Mouse (Mus musculus) hindbrain, embryonic 10.5 days (tissue): ENCODE results near the gene Fbxl18. TPM values are rescaled to one million over a fixed set of nuclear protein-coding genes. Genes with fewer than 3 reads are reported as not detected.
A peak's percentile ranks its signal among the peaks of the same experiment; 100 is the strongest.

Source experiments
- DNase-seq: peaks from one replicate; pipeline ENCODE4 v3.0.0-alpha.2; 2017; ENCODE audit warnings: low spot score
- H3K27ac ChIP-seq: fragments of 300-500 bp; sonication (generic); 2 replicates; pipeline ENCODE4 v1.5.1; 2016; ENCODE audit warnings: mild to moderate bottlenecking, moderate library complexity
- H3K27me3 ChIP-seq: fragments of 300-500 bp; sonication (generic); 2 replicates; pipeline ENCODE4 v1.6.1; 2016; ENCODE audit warnings: mild to moderate bottlenecking; ENCODE audit not compliant: poor library complexity, insufficient read depth, severe bottlenecking
- H3K36me3 ChIP-seq: fragments of 300-500 bp; sonication (generic); 2 replicates; pipeline ENCODE4 v1.6.1; 2016; ENCODE audit warnings: mild to moderate bottlenecking, moderate library complexity
- H3K4me1 ChIP-seq: fragments of 300-500 bp; sonication (generic); replicated peaks from 2 replicates; pipeline ENCODE4 v1.6.1; 2016; ENCODE audit warnings: mild to moderate bottlenecking
- H3K4me3 ChIP-seq: fragments of 300-500 bp; sonication (generic); 2 replicates; pipeline ENCODE4 v1.5.1; 2016; ENCODE audit warnings: mild to moderate bottlenecking, moderate library complexity
- H3K9me3 ChIP-seq: fragments of 300-500 bp; sonication (generic); 2 replicates; pipeline ENCODE4 v1.6.1; 2016; ENCODE audit warnings: mild to moderate bottlenecking, moderate library complexity
- WGBS: fragments of 180-500 bp; shearing (Covaris S2); methylation state at CpG from one replicate; pipeline ENCODE4 v1.1.7; 2016; 5-methylcytosine and 5-hydroxymethylcytosine counted together
- polyA plus RNA-seq: library from polyadenylated mRNA; unstranded; fragments of >200 nt; fragmentation: Nextera tagmentation; extraction: Ambion mirVana; gene quantifications from 2 replicates; pipeline ENCODE4 v1.2.1, GENCODE M21; 2016

The Fbxl18 gene
- polyA plus RNA-seq, 1 experiment from 2014 or later: 24.2 TPM

GRCm38 (mm10) chr5:142821266-142821973, 73.8 kb downstream of the Fbxl18 start:
- Histone ChIP-seq H3K27ac (peak overlapping the region; percentile 100), H3K4me3 (peak overlapping the region; percentile 99), H3K27me3 (peaks cover 3% of the 10 kb centered on the region; the same call in 1 of the 2 replicates), H3K36me3 (no peaks in the 10 kb centered on the region), H3K9me3 (no peaks in the 10 kb centered on the region), H3K4me1 (peaks cover 49% of the 10 kb centered on the region)
- peak; percentile 93 for DNase-seq
- under 1% methylated on average over 36 of the region's 36 CpGs for whole genome bisulfite sequencing

GRCm38 (mm10) chr5:142820276-142821265, 74.7 kb downstream of the Fbxl18 start:
- H3K36me3 ChIP-seq: no peaks in the 10 kb centered on the region
- under 1% methylated on average over 53 of the region's 53 CpGs for WGBS
- peak overlapping the region; percentile 100 for H3K27ac ChIP-seq

GRCm38 (mm10) chr5:142819385-142820275, 75.6 kb downstream of the Fbxl18 start:
- Histone ChIP-seq H3K36me3 (peaks cover 6% of the 10 kb centered on the region), H3K4me1 (peaks cover 36% of the 10 kb centered on the region), H3K4me3 (peak overlapping the region; percentile 99), H3K9me3 (no peaks in the 10 kb centered on the region), H3K27ac (peak overlapping the region; percentile 100), H3K27me3 (no peaks in the 10 kb centered on the region)
- WGBS: under 1% methylated on average over 36 of the region's 36 CpGs
- peak; percentile 78 for DNase-seq

More at GRCm38 (mm10) chr5:142820276-142821265, 74.7 kb downstream of the Fbxl18 start:
- Histone ChIP-seq H3K4me3 (peak overlapping the region; percentile 99), H3K4me1 (peaks cover 46% of the 10 kb centered on the region), H3K9me3 (no peaks in the 10 kb centered on the region), H3K27me3 (peaks cover 1% of the 10 kb centered on the region; the same call in 1 of the 2 replicates)
- peak; percentile 77 for DNase-seq

GRCm38 (mm10) chr5:142818435-142819360, 76.5 kb downstream of the Fbxl18 start:
- under 1% methylated on average over 43 of the region's 43 CpGs for WGBS
- peak overlapping the region; percentile 100 for H3K27ac ChIP-seq
- peaks cover 34% of the 10 kb centered on the region for H3K4me1 ChIP-seq
- H3K9me3 ChIP-seq: no peaks in the 10 kb centered on the region
- peak; percentile 84 for DNase-seq
- peaks cover 9% of the 10 kb centered on the region for H3K36me3 ChIP-seq
- H3K27me3 ChIP-seq: no peaks in the 10 kb centered on the region
- H3K4me3 ChIP-seq: peak overlapping the region; percentile 99

- Histone ChIP-seq H3K4me1 (peaks cover 34% of the 10 kb centered on the region), H3K9me3 (no peaks in the 10 kb centered on the region), H3K27ac (peak within 1 kb of the TSS; percentile 100), H3K36me3 (peaks cover 9% of the 10 kb centered on the region), H3K4me3 (peak within 1 kb of the TSS; percentile 99), H3K27me3 (no peaks in the 10 kb centered on the region)
- peak; percentile 100 for DNase-seq
- WGBS: under 1% methylated on average over 55 of the region's 56 CpGs
Measured at GRCm38 (mm10) chr5:142817524-142818434, 77.4 kb downstream of the Fbxl18 start, which contains the start of gene Tnrc18. Gene Tnrc18, minus strand, starts transcription at chr5:142817662.

Other genes with a start within 250 kb of the Fbxl18 start
- gene Slc29a4, start 202.9 kb downstream of the Fbxl18 start, polyA plus RNA-seq: 21.8 and 42.3 TPM in 2 replicates
- 25.2 and 39.3 TPM in 2 replicates for gene Tnrc18, start 77.8 kb downstream of the Fbxl18 start, polyA plus RNA-seq
- 14,349 and 15,462 TPM in 2 replicates for gene Actb, start 11.3 kb upstream of the Fbxl18 start, polyA plus RNA-seq
- 757 and 846 TPM in 2 replicates for gene Fscn1, start 64.9 kb upstream of the Fbxl18 start, polyA plus RNA-seq
- gene Rnf216, start 217.6 kb upstream of the Fbxl18 start, polyA plus RNA-seq: 44.2 and 44.3 TPM in 2 replicates